Mouse (Mus musculus) kidney, adult 11 months (tissue): ENCODE data around the gene Draxin.
"Not testable (repeated sequence)": the region's sequence is repeated elsewhere in the genome, so short reads cannot be mapped to it uniquely, and the experiment has no call there.

Experiments used
- DNase-seq: peaks from one replicate; pipeline ENCODE4 v3.0.0; 2022

Gene Draxin

GRCm38 (mm10) chr4:148054961-148055695 lies 75.4 kb downstream of the Draxin start:
- no peak for DNase-seq

- no peak for DNase-seq
These were observed 77.0 kb downstream of the Draxin start for GRCm38 (mm10) chr4:148053417-148053920.

- no peak for DNase-seq
These were observed 77.5 kb downstream of the Draxin start for GRCm38 (mm10) chr4:148052976-148053375.

GRCm38 (mm10) chr4:148051886-148052285 lies 78.6 kb downstream of the Draxin start:
- DNase-seq: no peak

GRCm38 (mm10) chr4:148051046-148051776 lies 79.3 kb downstream of the Draxin start:
- DNase-seq: no peak

GRCm38 (mm10) chr4:148050396-148050914 lies 80.0 kb downstream of the Draxin start:
- DNase-seq: not testable (repeated sequence)
